Mouse (Mus musculus): ENCODE data around the gene Rhbdl1.

Gene Rhbdl1

DNA sequence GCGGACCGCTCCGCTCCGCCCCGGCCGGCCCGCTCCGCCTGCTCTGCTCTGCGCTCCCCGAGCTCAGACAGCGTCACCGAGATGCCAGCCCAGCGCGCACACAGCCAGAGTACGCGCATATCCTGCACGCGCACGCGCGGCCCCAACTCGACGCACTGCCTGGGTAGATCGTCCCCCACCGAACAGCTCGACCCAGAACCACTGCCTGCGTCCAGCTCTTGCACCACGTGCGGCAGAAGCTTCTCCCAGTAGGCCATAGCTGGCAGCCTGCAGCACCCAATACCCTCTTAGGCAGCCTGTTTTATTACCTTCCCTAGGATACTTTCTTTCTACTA lies at the start of gene Rhbdl1:
Gene Rhbdl1, minus strand, starts transcription at position 220 of the 335 bp plus-strand sequence.
- DNase-seq (ENCODE audit: low spot score), result peak; percentile 69

DNA sequence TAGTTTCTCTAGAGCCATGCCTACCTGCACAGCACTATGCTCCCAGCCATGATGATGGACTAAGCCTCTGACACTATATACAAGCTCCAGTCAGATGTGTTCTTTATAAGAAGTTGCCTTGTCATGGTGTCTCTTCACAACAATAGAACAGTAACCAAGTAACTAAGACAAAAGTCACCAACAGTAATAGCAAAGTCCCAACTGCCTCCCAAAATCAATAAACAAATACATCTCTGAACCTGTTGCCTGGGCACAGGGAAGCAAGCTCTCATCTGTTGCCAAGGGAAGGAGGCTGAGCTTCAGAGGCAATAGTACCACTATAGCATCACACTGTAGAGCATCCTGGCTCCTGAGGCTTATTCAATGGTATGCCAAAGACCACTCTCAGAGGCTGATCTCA lies 49.7 kb upstream of the Rhbdl1 start:
- DNase-seq (ENCODE audit: low spot score), result no peak

DNA sequence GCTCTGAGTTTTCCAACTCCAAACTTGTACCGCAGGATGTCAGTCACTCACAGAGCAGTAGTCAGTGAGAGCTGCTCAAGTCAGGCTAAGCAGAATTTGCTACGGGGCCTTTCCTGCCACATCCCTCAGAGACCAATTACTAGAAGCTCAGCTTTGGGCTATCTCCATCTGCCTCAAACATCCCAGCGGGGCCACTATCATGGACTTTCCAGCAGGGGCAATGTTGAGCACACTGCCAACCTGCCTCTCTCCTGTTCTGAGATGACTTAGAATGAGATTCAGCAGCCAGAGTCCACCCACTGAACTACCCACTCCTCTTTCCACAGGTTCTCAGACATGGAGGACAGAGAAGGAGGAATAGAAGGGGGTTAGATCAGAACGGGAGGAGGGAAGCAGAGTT lies 48.5 kb upstream of the Rhbdl1 start:
- DNase-seq (ENCODE audit: low spot score), result no peak

DNA sequence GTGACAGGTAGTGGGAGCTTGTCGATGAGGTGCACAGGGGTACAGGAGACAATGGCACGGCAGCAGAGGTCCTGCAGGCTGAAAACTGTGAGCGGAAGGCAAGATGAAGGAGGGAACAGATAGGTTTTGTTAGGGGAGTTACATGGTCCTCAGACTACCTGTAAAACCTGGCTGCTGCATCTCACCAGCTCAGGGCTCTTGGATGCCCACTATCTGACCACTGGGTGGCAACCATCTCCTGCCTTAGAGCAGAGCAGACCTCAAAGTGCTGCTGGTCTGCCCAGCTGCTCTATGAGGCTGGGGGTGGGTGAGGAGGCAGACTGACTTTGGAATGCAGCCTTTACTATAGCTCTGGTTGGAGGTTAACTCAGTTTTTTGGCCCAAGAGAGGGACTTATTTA lies 46.7 kb upstream of the Rhbdl1 start:
- DNase-seq (ENCODE audit: low spot score), result no peak

DNA sequence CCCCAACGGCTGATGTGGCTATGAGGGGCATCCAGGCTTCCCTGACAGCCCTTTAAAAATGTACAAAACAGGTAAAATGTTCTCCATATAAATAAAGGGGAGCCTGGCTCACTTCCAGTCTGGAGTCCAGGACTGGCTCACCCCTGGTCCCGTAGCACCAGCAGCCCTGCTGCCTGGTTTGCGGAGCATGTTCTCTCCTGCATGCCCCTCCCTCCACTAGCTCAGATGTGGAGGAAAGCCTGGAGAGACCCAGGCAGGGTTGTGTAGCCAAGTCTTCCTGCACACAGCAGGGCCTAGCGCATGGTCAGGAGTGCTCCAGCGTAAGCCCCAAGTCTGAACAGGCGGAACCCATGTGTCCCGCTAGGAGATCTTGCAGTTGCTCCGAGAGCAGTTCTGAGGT lies 46.2 kb upstream of the Rhbdl1 start:
- DNase-seq (ENCODE audit: low spot score), result no peak

DNA sequence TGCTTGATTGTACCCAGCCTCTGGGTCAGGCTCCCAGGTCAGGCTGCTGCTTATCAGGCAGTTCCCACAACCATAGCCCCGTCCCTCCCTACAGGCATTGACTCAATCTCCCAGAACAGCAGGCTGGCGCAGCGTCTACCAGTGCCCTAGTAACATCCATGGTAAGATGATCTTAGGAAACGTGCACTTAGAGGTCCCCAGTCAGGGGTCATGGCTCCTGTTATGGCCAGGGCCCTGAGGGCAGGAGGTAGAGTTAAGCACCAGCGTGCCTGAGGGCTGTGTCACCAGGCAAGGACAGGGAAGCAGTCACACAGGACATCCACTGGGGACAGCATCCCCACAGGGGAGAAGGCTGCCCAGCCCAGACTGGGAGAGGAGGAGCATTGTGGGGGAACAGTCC lies 45.2 kb upstream of the Rhbdl1 start:
- no peak for DNase-seq (ENCODE audit: low spot score)

DNA sequence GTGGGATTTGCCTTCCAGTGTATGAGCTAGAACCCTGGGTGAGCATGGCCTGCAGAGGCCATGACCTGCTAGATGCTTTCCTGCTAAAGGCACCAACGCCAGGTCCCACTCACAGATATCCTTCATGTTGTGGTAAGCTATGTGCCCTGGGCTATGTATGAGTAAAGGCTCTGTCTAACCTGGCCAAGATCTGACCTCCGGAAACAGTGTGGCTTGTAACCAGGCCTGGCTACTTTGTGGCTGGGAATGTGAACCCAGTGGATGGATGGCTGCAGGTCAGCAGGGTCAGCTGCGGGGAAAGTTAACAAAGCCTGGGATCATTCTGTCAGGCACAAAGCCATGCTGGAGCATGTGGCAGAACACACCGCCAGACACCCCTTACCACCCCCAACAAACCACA lies 44.6 kb upstream of the Rhbdl1 start:
- DNase-seq (ENCODE audit: low spot score), result no peak

DNA sequence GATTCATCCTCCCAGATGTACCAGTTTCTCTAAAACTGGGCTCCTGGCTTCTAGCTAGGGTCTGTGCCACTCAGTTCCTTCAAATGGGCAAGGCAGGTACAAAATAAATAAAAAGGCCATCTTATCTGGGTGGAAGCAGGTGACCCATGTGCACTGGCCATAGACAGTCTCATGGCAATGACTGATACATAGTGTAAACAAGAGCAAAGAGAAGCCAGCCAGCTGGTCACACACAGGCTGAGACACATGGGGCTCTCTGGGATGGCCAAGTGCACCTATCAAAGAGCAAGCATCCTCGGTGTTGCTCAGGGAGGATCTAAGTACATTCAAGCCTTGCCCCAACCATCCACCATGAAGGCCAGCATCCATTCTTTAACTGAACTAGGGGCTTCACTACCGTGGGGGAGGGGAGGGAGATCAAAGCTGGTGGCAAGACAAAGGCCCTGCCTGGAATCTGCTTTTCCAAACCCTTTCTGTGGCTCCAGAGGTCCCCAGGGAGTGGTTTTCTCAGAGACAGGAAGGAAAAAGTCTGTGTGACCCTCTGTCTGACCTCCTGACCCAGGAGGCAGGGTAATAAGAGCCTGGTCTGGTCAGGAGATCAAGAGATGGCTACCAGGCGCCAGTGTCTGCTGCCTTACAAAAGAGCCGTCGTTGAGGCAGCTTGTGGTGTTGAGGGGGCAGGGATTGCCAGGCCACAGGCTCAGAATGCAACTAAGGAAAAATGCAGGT lies 44.0 kb upstream of the Rhbdl1 start:
- DNase-seq (ENCODE audit: low spot score), result no peak

DNA sequence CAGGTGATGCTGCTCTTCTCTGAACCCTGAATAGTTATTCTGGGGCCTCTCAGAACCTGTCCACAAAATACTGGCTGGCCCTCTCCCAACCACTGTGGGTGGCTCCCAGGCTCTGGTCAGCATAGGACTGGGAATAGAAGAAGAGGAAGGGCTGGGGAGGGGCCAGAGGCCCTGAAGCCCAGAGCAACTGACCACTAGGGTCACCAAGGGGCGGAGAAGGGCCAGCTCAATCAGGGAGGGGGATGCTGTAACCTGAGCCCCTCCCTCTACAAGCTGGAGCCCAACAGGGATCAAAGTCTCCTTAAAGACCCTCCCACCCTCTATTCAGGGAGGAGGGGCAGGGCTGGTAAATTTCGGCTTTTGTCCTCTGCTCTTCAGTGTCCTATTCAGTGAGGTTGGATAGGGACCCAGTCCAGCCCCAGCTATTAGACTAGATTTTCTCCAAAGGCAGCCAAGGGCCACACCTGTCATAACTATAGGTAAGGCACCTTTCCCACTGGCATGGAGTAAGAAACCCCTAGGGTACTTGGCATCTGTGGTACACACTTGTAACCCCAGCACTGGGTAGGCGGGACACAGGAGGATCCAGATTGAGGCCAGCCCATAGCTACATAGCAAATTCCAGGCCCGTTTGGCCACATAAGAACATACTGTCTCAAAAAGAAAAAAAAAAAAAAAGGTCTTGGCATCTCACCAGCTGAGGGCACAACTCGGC lies 43.3 kb upstream of the Rhbdl1 start, which contains the start of gene Wfikkn1:
Gene Wfikkn1, minus strand, starts transcription at position 663 of the 715 bp plus-strand sequence.
- no peak for DNase-seq (ENCODE audit: low spot score)

DNA sequence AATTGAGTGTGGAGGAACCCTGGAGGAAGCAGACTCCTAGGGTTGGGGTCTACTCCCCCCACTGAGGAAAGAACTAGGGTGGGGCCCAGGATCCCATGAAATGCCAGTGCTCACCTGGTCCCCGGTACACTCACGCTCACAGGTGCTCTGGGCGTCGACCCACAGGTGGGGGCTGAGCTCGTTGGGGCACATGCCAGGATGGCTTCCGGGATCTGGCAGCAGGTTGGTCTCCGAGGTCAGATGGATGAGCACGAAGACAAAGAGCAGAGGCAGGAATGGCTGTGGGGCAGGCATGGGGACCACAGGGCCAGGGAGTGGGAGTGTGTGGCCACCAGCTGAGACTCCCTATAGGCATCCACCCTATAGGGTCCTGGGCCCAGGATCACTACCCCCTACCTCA lies 42.7 kb upstream of the Rhbdl1 start:
- no peak for DNase-seq (ENCODE audit: low spot score)

DNA sequence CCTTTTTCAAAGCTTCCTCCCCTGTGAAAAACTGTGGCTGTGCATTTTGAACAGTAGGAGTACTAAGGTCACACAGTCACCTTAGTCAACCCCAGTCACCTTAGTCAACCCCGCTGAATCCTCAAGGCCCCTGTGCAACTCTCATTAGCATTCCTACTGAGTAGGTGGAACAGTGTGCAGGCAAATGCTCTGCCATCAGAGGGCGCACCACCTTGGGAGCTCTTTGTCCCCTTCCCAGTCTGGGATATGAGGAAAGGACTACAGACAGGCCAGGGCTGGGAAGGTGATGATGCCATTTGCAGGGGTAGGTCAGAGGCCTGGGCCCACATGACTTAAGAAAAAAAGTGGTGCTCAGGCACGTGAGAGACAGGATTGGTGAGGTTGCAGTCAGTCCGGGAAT lies 42.2 kb upstream of the Rhbdl1 start:
- peak; percentile 46 for DNase-seq (ENCODE audit: low spot score)

DNA sequence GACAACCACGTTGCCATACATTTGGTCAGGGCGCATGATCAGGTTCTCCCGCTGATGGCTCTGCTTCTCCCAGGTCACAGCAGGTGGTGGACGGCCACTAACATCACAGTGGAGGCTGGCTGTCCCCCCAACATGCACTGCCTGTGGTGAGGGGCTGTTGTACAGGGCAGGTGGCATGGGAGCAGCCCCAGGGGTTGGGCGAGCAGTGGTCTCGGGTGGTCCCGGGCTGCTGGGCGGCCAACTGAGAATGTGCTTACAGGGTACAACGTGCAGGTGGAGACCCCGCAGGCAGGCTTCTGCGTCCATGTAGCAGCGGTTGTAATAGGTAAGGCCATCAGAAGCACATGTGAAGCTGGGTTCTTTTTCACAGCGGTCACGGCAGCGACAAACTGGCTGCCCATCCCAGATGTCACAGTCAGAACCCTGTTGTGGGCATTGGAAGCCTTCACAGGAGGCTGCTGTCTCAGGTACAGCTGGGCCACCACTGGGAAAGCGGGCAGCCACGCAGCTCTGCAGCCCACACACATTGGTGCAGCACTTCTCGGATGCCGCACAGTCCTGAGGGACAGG lies 41.6 kb upstream of the Rhbdl1 start:
- no peak for DNase-seq (ENCODE audit: low spot score)

DNA sequence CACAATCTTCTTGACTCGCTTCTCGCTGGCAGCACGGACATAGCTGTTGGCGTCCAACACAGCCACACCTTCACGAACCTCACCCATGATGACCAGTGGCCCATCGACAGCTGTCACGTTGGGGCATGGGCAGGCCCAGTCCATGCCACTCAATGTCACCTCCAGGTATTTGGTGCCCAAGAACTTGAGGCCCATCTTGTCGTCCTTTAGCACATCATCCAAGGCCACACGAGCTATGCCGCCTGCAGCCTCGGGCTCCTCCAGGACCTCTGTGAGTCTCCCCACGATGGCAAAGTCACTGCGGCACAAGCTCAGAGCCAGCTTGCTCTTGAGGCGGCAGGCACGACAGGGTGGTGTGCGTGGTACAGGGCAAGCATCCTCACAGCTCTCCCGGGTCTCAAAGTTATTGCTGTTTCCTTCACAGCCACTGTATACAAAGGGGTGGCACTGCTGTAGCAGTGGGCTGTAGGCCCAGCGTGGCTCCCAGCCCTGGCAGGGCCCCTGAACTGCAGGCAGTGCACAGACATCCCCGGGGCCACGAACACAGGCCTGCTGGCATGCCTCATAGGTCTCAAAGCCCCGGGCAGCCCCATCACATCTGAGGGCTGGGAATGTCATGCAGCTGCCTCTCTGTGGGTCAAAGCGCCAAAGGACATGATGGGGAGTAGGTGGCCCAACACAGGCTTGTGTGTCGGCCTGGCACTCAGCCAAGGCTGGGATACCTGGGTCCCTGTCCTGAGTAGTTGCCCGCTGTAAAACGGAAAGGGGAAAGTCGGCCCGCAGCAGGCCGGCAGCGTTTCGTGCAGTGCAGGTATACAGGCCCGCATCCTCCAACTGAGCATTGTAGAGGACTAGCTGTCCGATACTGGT lies 40.9 kb upstream of the Rhbdl1 start:
- DNase-seq (ENCODE audit: low spot score), result no peak

DNA sequence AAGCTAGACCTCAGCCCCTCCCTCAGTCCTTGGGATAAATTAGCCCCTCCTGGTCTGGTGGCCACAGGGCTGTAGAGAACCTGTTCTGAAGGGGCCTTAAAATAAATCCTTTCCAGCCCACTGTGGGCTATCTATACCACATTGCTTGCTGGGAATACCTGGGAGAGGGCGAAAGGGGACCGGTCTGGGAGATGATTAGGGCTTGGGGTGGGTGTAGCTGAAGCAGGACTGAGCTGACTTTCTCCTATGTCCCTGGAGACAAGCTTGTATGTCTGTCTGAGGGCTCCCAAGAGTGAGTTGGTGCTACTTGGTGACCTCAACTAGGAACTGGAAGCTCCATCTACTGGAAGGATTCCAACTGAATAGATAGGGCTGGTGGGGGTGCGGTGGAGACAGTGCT lies 39.9 kb upstream of the Rhbdl1 start:
- no peak for DNase-seq (ENCODE audit: low spot score)

DNA sequence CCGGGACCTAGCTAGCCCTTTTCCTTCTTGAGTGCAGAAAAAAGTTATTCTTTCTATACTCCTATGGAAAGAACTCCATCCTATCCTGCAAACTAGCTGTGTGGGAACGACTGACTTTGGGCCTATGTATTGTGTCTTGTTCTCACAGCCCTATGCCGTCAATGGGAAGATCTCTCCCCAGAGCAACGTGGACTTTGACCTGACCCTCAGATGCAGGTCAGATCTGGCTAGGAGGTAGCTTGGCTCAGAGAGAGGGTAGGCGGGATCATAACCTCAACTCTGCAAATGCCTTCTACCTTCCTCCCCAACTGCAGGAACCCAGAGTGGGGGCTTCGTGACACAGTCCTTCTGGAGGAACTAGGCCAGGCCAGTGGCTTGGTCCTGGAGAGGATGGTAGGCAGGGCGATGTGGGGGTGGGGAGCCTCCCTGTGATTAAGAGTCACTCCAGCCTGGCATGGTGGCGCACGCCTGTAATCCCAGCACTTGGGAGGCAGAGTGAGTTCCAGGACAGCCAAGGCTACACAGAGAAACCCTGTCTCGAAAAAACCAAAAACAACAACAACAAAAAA lies 39.3 kb upstream of the Rhbdl1 start:
- DNase-seq (ENCODE audit: low spot score), result no peak

DNA sequence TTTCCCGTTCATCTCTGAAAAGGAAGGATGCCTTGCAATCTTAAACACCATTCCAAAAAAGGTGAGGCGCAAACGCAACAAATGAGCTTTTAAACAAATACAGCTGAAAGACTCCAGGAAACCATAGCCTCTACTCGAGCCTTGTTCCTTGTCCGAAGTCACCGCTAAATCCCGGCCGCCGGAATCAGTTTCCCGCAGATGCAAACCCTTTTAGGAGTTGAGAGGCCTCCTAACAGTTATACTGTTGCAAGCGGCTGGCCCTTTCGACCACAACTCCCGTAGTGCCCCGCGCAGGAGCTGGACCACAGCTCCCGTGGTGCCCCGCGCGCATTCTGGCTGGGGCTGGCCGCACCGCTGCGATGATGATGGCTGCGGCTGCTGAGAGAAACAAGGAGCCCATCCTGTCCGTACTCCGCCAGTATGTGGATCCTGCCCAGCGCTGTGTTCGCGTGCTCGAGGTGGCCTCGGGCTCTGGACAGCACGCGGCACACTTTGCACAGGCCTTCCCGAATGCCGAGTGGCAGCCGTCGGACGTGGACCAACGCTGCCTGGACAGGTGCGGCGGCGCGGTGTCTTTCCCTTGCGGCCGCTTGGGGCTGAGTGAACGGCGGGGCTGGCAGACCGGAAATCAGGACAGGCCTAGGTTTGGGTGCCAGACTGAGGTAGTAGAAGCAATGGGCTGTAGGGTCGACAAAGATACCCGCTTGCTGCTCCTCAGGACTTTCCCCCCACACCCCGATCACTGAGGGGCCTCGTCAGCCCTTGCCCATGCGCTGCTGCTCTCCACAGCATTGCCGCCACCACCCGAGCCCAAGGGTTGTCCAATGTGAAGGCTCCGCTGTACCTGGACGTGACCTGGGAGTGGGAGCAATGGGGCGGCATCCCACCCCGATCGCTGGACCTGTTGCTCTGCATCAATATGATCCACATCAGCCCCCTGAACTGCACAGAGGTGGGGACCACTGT lies 38.4 kb upstream of the Rhbdl1 start:
- DNase-seq (ENCODE audit: low spot score), result peak; percentile 89

DNA sequence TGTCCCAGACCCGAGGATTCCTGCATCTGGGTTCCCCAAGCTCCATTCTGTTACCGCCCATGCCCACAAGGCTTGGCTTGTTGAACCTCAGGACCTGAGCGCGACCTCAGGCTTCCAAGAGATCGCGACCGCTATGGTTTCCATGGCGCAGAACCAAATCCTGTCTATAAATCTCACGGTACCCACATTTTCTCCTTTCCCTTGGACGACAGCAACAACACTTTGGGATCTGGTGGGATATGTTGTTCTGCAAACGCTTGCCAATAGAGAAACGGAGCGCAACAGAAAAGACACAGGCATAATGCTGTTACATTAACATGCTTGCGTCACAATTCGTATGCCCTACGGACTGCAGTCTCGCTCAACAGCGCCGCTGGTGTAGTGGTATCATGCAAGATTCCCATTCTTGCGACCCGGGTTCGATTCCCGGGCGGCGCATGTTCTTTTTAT lies 37.7 kb upstream of the Rhbdl1 start, which contains the start of gene Mettl26:
Gene Mettl26, plus strand, starts transcription at position 354 of the 450 bp plus-strand sequence.
- DNase-seq (ENCODE audit: low spot score), result peak; percentile 95

DNA sequence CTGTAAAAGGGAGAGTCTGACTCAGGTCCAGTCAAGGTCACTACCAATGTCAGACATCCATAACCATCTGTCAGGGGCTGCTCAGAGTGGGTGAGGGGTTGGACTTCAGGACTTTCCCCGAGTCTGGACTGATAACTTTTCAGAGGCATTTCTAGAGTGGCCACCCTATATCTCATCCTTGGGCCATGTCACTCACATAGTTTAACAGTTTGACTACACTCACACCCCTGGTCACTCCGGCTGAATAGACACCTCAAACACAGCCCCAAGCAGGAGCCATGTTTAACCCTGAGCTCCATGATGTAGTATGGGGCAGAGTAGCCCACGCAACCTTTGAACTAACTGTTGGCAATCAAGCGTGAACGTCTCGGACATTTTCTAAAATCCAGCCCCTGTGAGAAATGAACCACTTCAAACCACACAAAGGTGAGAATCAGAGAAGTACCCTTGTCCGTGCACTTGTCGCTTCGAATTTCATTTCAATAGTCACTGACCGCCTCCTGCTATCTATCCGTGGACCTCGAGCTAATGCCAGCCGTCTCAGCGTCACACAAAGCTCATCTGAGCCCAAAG lies 37.1 kb upstream of the Rhbdl1 start:
- DNase-seq (ENCODE audit: low spot score), result no peak

DNA sequence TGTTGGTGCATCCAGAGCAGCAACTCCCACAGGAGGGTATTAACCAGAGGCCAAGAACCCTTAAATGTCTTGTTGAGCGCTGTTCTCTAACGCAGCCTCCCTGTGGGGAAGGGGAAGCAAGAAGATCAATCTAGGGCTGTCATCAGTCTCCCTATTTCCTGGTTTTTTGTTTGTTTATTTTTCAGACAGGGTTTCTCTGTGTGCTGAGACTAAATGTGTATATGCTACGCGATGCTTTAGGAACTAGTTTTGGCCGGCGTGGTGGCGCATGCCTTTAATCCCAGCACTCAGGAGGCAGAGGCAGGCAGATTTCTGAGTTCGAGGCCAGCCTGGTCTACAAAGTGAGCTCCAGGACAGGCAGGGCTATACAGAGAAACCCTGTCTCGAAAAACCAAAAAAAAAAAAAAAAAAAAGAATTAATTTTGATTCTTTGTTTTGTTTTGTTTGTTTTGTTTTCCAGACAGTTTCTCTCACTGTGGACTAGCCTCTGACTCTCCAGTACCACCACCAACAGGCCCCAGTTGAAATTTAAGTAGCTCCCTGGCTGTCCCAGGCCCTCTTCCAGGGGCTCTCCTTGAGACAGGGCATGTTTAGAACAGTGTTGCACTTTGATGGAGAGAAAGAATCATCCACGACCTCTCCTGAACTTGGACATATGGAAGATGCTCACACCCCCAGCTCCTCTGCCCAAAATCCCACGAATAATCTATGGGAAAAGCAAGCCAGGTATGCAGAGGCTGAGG lies 36.5 kb upstream of the Rhbdl1 start:
- DNase-seq (ENCODE audit: low spot score), result no peak

DNA sequence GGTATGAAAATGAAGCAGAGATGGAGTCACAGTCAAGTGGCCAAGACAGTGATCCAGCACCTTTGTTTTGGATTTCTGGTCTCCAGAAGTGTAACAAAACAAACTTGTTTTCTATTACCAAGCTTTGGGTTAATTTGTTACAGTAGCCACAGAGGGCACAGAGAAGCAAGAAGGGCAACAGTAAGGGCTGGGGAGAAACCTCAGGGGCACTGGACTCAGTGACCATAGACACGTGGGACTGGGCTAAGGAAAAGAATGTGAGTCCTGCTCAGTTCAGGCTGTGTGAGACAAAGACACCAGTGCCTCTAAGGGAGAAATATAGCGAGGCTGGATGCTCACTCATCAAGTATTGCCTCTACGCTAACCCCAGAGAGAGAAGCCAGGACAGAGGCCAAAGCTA lies 35.6 kb upstream of the Rhbdl1 start:
- no peak for DNase-seq (ENCODE audit: low spot score)

Measured in urinary bladder, postnatal 14 days (tissue).